Mouse (Mus musculus) forebrain, embryonic 12.5 days (tissue): ENCODE results near the gene Tmem270. TPM values are rescaled to one million over a fixed set of nuclear protein-coding genes. Genes with fewer than 3 reads are reported as not detected.

ENCODE experiments used
- ATAC-seq: fragments of 200-750 bp; cut with Nextera tagmentation; 2 replicates; pipeline ENCODE4 v1.8.0; 2017; ENCODE audit warnings: moderate TSS enrichment; ENCODE audit not compliant: low FRiP score
- H3K27ac ChIP-seq: fragments of 300-500 bp; sonication (generic); 2 replicates; pipeline ENCODE4 v1.5.1; 2016; ENCODE audit warnings: mild to moderate bottlenecking
- H3K27me3 ChIP-seq: fragments of 300-500 bp; sonication (generic); 2 replicates; pipeline ENCODE4 v1.6.1; 2016; ENCODE audit warnings: mild to moderate bottlenecking
- H3K36me3 ChIP-seq: fragments of 300-500 bp; sonication (generic); replicated peaks from 2 replicates; pipeline ENCODE4 v1.6.1; 2016; ENCODE audit warnings: mild to moderate bottlenecking
- H3K4me1 ChIP-seq: fragments of 300-500 bp; sonication (generic); 2 replicates; pipeline ENCODE4 v1.6.1; 2016
- H3K4me2 ChIP-seq: fragments of 300-500 bp; sonication (generic); 2 replicates; pipeline ENCODE4 v1.6.1; 2016; ENCODE audit warnings: mild to moderate bottlenecking, moderate library complexity
- H3K4me3 ChIP-seq: fragments of 300-500 bp; sonication (generic); replicated peaks from 2 replicates; pipeline ENCODE4 v1.5.1; 2016; ENCODE audit warnings: mild to moderate bottlenecking
- H3K9ac ChIP-seq: fragments of 300-500 bp; sonication (generic); 2 replicates; pipeline ENCODE4 v1.6.1; 2016; ENCODE audit warnings: mild to moderate bottlenecking
- H3K9me3 ChIP-seq: fragments of 300-500 bp; sonication (generic); 2 replicates; pipeline ENCODE4 v1.6.1; 2016
- WGBS: fragments of 180-500 bp; shearing (Covaris S2); methylation state at CpG from one replicate; pipeline ENCODE4 v1.1.7; 2016; 5-methylcytosine and 5-hydroxymethylcytosine counted together
- polyA plus RNA-seq: library from polyadenylated mRNA; unstranded; fragments of >200 nt; fragmentation: Nextera tagmentation; extraction: Ambion mirVana; gene quantifications from 2 replicates; pipeline ENCODE4 v1.2.1, GENCODE M21; 2016

Tmem270 gene
- polyA plus RNA-seq, 1 experiment from 2014 or later = not detected

DNA sequence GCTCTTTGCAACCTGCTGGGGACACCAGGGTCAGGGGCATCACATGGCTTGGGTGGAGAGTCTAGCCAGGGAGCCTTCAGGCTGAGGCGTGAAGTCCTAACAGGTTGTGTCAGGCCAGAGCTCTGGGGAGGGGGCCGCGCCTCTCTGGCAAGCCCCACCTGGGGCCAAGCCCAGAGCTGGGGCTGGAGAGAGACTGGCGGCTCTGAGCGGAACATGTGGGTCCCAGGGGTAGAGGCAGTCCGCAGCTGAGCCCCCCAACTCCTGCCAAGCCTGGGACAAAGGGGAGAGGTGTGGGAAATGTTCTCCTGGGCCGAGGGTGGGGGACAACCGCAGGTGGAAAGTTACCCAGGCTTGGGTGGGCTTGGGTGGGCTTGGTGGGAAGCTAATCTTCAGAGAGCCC is 9.6 kb downstream of the Tmem270 start:
- WGBS = 92% methylated on average over 8 of the region's 8 CpGs
- ATAC-seq = no peak
- Histone ChIP-seq H3K4me2 (no peak overlapping the region), H3K27me3 (no peaks in the 10 kb centered on the region), H3K9me3 (no peaks in the 10 kb centered on the region), H3K27ac (no peak overlapping the region), H3K4me1 (peaks cover 6% of the 10 kb centered on the region), H3K36me3 (no peaks in the 10 kb centered on the region), H3K4me3 (no peak overlapping the region), H3K9ac (no peak overlapping the region)

DNA sequence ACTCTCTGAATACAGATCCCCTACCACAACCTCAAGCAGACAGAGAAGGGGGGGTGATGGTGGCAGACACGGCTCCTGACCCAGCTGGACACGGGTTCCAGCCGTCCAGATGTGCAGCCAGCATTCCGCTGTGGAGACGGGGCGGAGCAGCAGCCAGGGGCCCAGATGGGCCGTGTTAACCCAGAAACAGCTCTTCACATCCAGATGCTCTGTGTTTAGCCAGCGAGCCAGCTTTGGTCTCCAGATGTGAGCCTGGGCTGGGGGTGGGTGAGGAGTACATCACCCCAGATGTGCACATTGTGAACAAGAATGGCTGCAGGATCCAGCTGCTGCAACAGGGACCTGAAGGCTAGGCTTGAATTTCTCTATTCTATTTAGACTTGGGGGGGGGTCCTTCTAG is 11.2 kb downstream of the Tmem270 start:
- H3K36me3 ChIP-seq = no peaks in the 10 kb centered on the region
- no peaks in the 10 kb centered on the region for H3K9me3 ChIP-seq
- no peak overlapping the region for H3K4me2 ChIP-seq
- H3K4me1 ChIP-seq = no peaks in the 10 kb centered on the region
- no peaks in the 10 kb centered on the region for H3K27me3 ChIP-seq
- WGBS = 80% methylated on average over 8 of the region's 8 CpGs
- ATAC-seq = no peak
- H3K4me3 ChIP-seq = no peak overlapping the region
- no peak overlapping the region for H3K27ac ChIP-seq
- no peak overlapping the region for H3K9ac ChIP-seq

- Histone ChIP-seq H3K4me1 (peaks cover 3% of the 10 kb centered on the region; the same call in 1 of the 2 replicates), H3K9ac (no peak overlapping the region), H3K4me3 (no peak overlapping the region), H3K27ac (no peak overlapping the region), H3K4me2 (no peak overlapping the region), H3K36me3 (no peaks in the 10 kb centered on the region), H3K27me3 (no peaks in the 10 kb centered on the region), H3K9me3 (no peaks in the 10 kb centered on the region)
- 81% methylated on average over 5 of the region's 5 CpGs for WGBS
- ATAC-seq = no peak
These were observed 13.8 kb downstream of the Tmem270 start for GRCm38 (mm10) chr5:134892717-134893116.

DNA sequence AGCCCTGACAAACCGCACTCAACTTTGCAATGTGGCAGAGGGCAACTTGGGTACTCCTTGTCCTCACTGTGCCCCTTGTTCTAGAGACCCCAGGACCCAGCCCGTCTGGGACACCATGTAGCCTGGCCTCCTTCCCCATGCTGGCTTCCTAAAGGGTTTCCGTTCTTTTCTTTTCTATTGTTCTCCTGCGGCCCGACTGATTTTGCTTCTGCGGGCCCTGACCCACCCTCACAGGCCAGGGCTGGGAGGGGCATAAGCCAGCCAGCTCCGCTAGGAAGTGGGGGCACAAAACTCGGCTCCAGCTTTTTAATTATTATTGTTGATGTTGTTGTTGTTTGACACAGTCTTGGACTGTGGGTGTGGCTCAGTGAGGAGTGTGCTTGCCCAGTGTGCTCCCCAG is 15.0 kb downstream of the Tmem270 start:
- H3K4me2 ChIP-seq = no peak overlapping the region
- no peak overlapping the region for H3K27ac ChIP-seq
- ATAC-seq = no peak
- H3K4me1 ChIP-seq = peaks cover 3% of the 10 kb centered on the region; the same call in 1 of the 2 replicates
- WGBS = 65% methylated on average over 8 of the region's 8 CpGs
- no peaks in the 10 kb centered on the region for H3K27me3 ChIP-seq
- no peaks in the 10 kb centered on the region for H3K9me3 ChIP-seq
- H3K4me3 ChIP-seq = no peak overlapping the region
- no peak overlapping the region for H3K9ac ChIP-seq
- no peaks in the 10 kb centered on the region for H3K36me3 ChIP-seq

DNA sequence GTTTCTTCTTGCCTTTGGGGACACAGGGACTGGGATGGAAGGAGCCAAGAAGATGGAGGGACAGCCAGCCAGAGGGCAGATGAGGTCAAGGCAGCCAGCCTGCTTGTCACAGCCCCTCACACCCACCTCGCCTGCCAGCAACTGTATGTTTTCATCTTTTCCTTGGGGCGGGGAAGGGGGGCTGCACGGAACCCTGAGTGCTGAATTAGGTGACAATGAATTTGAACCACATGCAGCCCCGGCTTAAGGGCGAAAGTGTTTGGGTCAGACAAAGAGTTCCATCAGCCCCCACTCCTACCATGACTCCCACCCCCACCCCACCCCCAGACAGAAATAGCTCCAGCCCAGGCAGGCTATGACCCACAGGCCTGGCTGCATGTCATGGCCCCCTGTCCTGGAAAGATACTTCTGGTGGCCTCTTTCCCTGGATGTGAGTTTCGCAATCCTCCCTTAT is 15.9 kb downstream of the Tmem270 start:
- 86% methylated on average over 6 of the region's 6 CpGs for WGBS
- H3K9ac ChIP-seq = no peak overlapping the region

GRCm38 (mm10) chr5:134888505-134888904 is 18.0 kb downstream of the Tmem270 start:
- ATAC-seq = no peak
- Histone ChIP-seq H3K9ac (no peak overlapping the region), H3K27me3 (no peaks in the 10 kb centered on the region), H3K9me3 (no peaks in the 10 kb centered on the region), H3K36me3 (no peaks in the 10 kb centered on the region), H3K4me1 (peaks cover 3% of the 10 kb centered on the region; the same call in 1 of the 2 replicates), H3K27ac (no peak overlapping the region), H3K4me3 (no peak overlapping the region), H3K4me2 (no peak overlapping the region)
- 87% methylated on average over 7 of the region's 7 CpGs for WGBS

More for the DNA sequence above, 15.9 kb downstream of the Tmem270 start:
- Histone ChIP-seq H3K27ac (no peak overlapping the region), H3K9me3 (no peaks in the 10 kb centered on the region), H3K4me3 (no peak overlapping the region), H3K27me3 (no peaks in the 10 kb centered on the region), H3K4me1 (peaks cover 3% of the 10 kb centered on the region; the same call in 1 of the 2 replicates), H3K4me2 (no peak overlapping the region), H3K36me3 (no peaks in the 10 kb centered on the region)
- ATAC-seq = no peak

DNA sequence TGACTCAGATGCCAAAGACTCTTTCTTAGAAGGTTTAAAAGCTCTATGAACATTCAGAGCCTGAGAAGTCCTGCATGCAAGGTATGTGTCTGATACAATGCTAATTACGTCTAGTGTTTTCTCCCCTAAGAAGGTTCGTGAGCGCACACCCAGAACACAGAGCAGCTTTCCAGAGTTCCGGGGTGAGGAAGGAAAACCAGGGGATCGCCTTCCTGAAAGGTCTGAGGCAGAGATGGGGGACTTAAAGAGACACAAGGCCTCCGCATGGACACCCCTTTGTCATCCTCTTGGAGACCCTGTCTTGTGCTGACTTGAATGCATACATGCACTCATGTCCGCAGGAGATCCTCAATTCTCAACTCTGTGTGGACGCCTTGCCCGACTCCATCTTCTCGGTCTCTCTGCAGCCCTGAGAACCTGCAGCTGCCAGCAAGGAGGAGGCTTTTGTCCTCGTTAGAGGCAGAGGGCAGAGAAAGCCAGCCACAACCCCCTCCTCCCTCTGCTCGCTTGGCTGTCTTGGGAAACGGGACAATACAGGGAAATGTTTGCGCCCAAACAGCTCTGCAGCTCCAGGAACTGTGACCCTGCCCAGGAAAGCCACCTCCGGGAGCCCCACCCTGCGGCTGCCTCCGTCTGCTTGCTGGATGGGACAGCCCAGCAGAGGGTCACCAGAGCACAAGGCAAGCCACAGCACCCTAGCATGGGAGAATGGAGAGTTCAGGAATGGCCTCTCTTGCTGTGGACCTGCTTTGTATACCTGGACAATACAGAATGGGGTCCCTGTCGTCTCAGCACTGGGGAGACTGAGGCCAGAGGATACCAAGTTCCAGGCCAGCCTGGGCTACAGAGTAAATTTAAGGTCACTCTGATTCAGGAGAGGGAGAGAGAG is 18.8 kb downstream of the Tmem270 start:
- Histone ChIP-seq H3K27me3 (no peaks in the 10 kb centered on the region), H3K9me3 (no peaks in the 10 kb centered on the region)

GRCm38 (mm10) chr5:134883077-134883476 is 23.5 kb downstream of the Tmem270 start:
- H3K4me3 ChIP-seq = no peak overlapping the region
- peaks cover 3% of the 10 kb centered on the region; the same call in 1 of the 2 replicates for H3K4me1 ChIP-seq
- no peak overlapping the region for H3K9ac ChIP-seq
- no peak overlapping the region for H3K27ac ChIP-seq
- ATAC-seq = no peak
- WGBS = 68% methylated on average over 3 of the region's 3 CpGs
- H3K27me3 ChIP-seq = no peaks in the 10 kb centered on the region
- no peaks in the 10 kb centered on the region for H3K9me3 ChIP-seq
- H3K4me2 ChIP-seq = no peak overlapping the region
- H3K36me3 ChIP-seq = no peaks in the 10 kb centered on the region

More for the DNA sequence above, 18.8 kb downstream of the Tmem270 start:
- H3K4me3 ChIP-seq = no peak overlapping the region
- no peak overlapping the region for H3K27ac ChIP-seq
- peaks cover 3% of the 10 kb centered on the region; the same call in 1 of the 2 replicates for H3K4me1 ChIP-seq
- no peak overlapping the region for H3K4me2 ChIP-seq
- H3K36me3 ChIP-seq = no peaks in the 10 kb centered on the region
- no peak overlapping the region for H3K9ac ChIP-seq
- 51% methylated on average over 18 of the region's 18 CpGs for WGBS
- ATAC-seq = no peak

GRCm38 (mm10) chr5:134876801-134877200 is 29.7 kb downstream of the Tmem270 start:
- Histone ChIP-seq H3K36me3 (no peaks in the 10 kb centered on the region), H3K9me3 (no peaks in the 10 kb centered on the region), H3K9ac (no peak overlapping the region), H3K4me2 (no peak overlapping the region), H3K27ac (no peak overlapping the region), H3K4me1 (no peaks in the 10 kb centered on the region), H3K4me3 (no peak overlapping the region), H3K27me3 (no peaks in the 10 kb centered on the region)
- ATAC-seq = no peak
- WGBS = 83% methylated on average over 10 of the region's 10 CpGs

DNA sequence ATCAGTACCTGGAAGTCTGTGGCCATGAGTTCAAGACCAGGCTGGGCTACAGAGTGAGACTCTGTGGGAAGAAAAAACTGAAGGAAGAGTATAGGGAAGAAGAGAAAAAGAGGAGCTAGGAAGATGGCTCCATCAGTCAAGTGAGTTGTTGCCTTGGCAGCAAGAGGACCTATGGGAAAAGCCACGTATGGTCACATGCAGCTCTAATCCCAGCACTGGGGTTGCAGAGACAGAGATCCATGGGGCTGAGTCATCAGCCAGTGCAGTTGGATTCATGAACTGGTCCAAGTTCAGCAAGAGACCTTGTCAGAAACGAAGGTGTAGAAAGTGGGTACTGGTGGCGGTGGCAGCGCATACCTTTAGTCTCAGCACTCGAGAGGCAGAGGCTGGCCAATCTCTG is 31.3 kb downstream of the Tmem270 start:
- Histone ChIP-seq H3K27me3 (no peaks in the 10 kb centered on the region), H3K4me1 (no peaks in the 10 kb centered on the region), H3K9ac (no peak overlapping the region), H3K4me3 (no peak overlapping the region), H3K36me3 (no peaks in the 10 kb centered on the region), H3K4me2 (no peak overlapping the region), H3K9me3 (no peaks in the 10 kb centered on the region), H3K27ac (no peak overlapping the region)
- WGBS = 95% methylated on average over 5 of the region's 5 CpGs
- no peak for ATAC-seq

DNA sequence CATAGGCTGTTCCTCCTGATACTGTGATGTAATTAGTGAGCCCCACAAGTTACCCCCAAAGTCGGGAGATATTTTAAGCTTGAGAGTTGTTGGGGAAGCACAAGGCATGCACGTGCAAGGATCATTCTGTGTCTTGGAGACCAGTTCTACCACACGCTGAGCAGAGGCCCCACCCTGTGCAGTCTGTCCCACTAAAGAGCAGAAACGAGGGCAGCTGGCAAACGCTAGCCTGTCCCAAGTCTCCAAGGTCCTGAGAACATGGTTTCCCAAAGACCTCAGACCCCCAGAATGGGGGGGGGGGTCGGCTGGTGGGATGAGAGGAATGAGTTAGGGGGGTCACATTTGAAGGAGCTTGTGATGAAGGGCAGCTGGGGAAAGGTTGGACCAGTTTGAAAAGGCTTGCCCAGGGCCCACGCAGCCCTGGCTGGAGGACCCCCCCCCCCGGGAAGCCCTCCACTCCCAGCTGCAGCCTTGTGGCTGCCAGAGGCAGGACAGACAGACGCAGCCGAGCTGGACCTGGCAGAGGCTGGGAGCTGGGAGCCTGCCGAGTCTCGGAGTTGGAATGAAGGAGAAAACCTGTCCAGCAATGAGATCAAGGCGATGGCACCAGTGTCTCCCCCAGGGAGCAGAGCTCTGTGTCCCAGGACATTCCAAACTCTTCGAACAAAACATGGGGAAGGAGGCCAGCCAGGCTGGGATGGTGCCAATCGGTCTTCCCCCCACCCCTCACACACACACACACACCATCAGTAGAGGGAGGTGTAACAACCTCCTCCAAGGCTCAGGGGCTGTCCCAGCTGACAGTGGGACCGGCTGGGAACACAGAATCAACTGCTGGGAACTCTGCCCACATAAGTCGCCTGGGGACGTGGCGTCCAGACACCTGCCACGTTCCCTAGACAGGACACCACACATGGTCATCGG is 32.3 kb downstream of the Tmem270 start:
- Histone ChIP-seq H3K9me3 (no peaks in the 10 kb centered on the region), H3K4me2 (no peak overlapping the region), H3K9ac (no peak overlapping the region), H3K4me1 (no peaks in the 10 kb centered on the region), H3K27me3 (no peaks in the 10 kb centered on the region), H3K27ac (no peak overlapping the region), H3K36me3 (no peaks in the 10 kb centered on the region), H3K4me3 (no peak overlapping the region)
- no peak for ATAC-seq
- 80% methylated on average over 21 of the region's 21 CpGs for WGBS

DNA sequence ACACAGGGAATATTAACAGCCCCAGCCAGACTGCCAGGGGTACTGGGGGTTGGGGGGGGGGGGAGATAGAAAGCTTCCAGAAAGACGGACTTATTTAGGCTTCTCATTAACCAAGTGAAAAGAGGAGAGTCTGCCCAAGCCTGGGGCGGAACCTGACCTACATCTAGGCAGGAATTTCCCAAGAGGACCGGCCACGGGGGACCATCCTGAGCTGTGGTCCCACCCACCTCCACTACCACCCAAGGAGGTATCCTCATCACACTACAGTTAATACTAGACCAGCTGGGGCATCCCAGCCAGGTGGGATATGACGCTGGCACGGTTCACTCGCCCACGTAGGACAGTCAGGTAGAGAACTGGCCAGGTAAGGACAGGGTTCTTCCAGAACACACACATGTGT is 33.5 kb downstream of the Tmem270 start:
- Histone ChIP-seq H3K4me3 (no peak overlapping the region), H3K27ac (no peak overlapping the region), H3K27me3 (no peaks in the 10 kb centered on the region), H3K36me3 (no peaks in the 10 kb centered on the region), H3K4me1 (no peaks in the 10 kb centered on the region), H3K4me2 (no peak overlapping the region), H3K9ac (no peak overlapping the region), H3K9me3 (no peaks in the 10 kb centered on the region)
- no peak for ATAC-seq
- 81% methylated on average over 8 of the region's 8 CpGs for WGBS
